Mouse (Mus musculus): ENCODE data around the gene Rpl27a. TPM values are rescaled to one million over a fixed set of nuclear protein-coding genes. Genes with fewer than 3 reads are reported as not detected.

The Rpl27a gene
- polyA plus RNA-seq, 1 experiment from 2014 or later, result 168 TPM

- no peak overlapping the region for H3K4me2 ChIP-seq (replicated peaks; ENCODE audit: low read depth, low read length)
- H3K36me3 ChIP-seq (ENCODE audit: control insufficient read depth, insufficient read depth, low read length), result peaks cover 31% of the 10 kb centered on the region
- H3K27ac ChIP-seq (ENCODE audit: low read length), result peak overlapping the region; percentile 4; the same call in 1 of the 2 replicates
- H3K27me3 ChIP-seq (ENCODE audit: control insufficient read depth, insufficient read depth, low read length), result no peaks in the 10 kb centered on the region
- H3K9me3 ChIP-seq (ENCODE audit: control insufficient read depth, low read depth, low read length), result no peaks in the 10 kb centered on the region
- WGBS, result 82% methylated on average over 10 of the region's 10 CpGs
- H3K9ac ChIP-seq (replicated peaks; ENCODE audit: low read depth, low read length), result no peak overlapping the region
- ATAC-seq (ENCODE audit: insufficient number of reproducible peaks, insufficient read depth, low FRiP score, low read depth), result no peak
- no peaks in the 10 kb centered on the region; the same call in 1 of the 2 replicates for H3K4me1 ChIP-seq (ENCODE audit: control insufficient read depth, insufficient read depth, low read length)
- no peak overlapping the region for H3K4me3 ChIP-seq (ENCODE audit: low read depth, low read length)
Measured at GRCm38 (mm10) chr7:109541609-109542363, 22.8 kb downstream of the Rpl27a start.

- no peaks in the 10 kb centered on the region for H3K9me3 ChIP-seq (ENCODE audit: control insufficient read depth, low read depth, low read length)
- no peaks in the 10 kb centered on the region for H3K27me3 ChIP-seq (ENCODE audit: control insufficient read depth, insufficient read depth, low read length)
- peak overlapping the region; percentile 4; the same call in 1 of the 2 replicates for H3K27ac ChIP-seq (ENCODE audit: low read length)
- no peak overlapping the region for H3K4me3 ChIP-seq (ENCODE audit: low read depth, low read length)
- peaks cover 31% of the 10 kb centered on the region for H3K36me3 ChIP-seq (ENCODE audit: control insufficient read depth, insufficient read depth, low read length)
- no peaks in the 10 kb centered on the region; the same call in 1 of the 2 replicates for H3K4me1 ChIP-seq (ENCODE audit: control insufficient read depth, insufficient read depth, low read length)
- WGBS, result 86% methylated on average over 3 of the region's 3 CpGs
- no peak overlapping the region for H3K4me2 ChIP-seq (replicated peaks; ENCODE audit: low read depth, low read length)
- H3K9ac ChIP-seq (replicated peaks; ENCODE audit: low read depth, low read length), result no peak overlapping the region
- no peak for ATAC-seq (ENCODE audit: insufficient number of reproducible peaks, insufficient read depth, low FRiP score, low read depth)
Measured at GRCm38 (mm10) chr7:109542364-109542628, 23.3 kb downstream of the Rpl27a start.

GRCm38 (mm10) chr7:109544792-109545191 lies 25.8 kb downstream of the Rpl27a start:
- H3K27ac ChIP-seq (ENCODE audit: low read length), result 0 out of 2 replicates have a peak overlapping the region, but pooled peaks have one; percentile 61
- no peaks in the 10 kb centered on the region; the same call in 1 of the 2 replicates for H3K4me1 ChIP-seq (ENCODE audit: control insufficient read depth, insufficient read depth, low read length)
- 79% methylated on average over 5 of the region's 5 CpGs for WGBS
- no peak overlapping the region for H3K4me3 ChIP-seq (ENCODE audit: low read depth, low read length)
- H3K9me3 ChIP-seq (ENCODE audit: control insufficient read depth, low read depth, low read length), result no peaks in the 10 kb centered on the region
- no peak overlapping the region for H3K9ac ChIP-seq (replicated peaks; ENCODE audit: low read depth, low read length)
- peaks cover 18% of the 10 kb centered on the region for H3K36me3 ChIP-seq (ENCODE audit: control insufficient read depth, insufficient read depth, low read length)
- ATAC-seq (ENCODE audit: insufficient number of reproducible peaks, insufficient read depth, low FRiP score, low read depth), result no peak
- no peak overlapping the region for H3K4me2 ChIP-seq (replicated peaks; ENCODE audit: low read depth, low read length)
- H3K27me3 ChIP-seq (ENCODE audit: control insufficient read depth, insufficient read depth, low read length), result no peaks in the 10 kb centered on the region

- no peak overlapping the region for H3K4me3 ChIP-seq (ENCODE audit: low read depth, low read length)
- H3K9me3 ChIP-seq (ENCODE audit: control insufficient read depth, low read depth, low read length), result no peaks in the 10 kb centered on the region
- 79% methylated on average over 10 of the region's 10 CpGs for WGBS
- no peak overlapping the region for H3K4me2 ChIP-seq (replicated peaks; ENCODE audit: low read depth, low read length)
- peak overlapping the region; percentile 61; the same call in 1 of the 2 replicates for H3K27ac ChIP-seq (ENCODE audit: low read length)
- no peak for ATAC-seq (ENCODE audit: insufficient number of reproducible peaks, insufficient read depth, low FRiP score, low read depth)
- H3K4me1 ChIP-seq (ENCODE audit: control insufficient read depth, insufficient read depth, low read length), result no peaks in the 10 kb centered on the region; the same call in 1 of the 2 replicates
- no peaks in the 10 kb centered on the region for H3K27me3 ChIP-seq (ENCODE audit: control insufficient read depth, insufficient read depth, low read length)
- no peak overlapping the region for H3K9ac ChIP-seq (replicated peaks; ENCODE audit: low read depth, low read length)
- peaks cover 14% of the 10 kb centered on the region for H3K36me3 ChIP-seq (ENCODE audit: control insufficient read depth, insufficient read depth, low read length)
Measured at GRCm38 (mm10) chr7:109545255-109545993, 26.5 kb downstream of the Rpl27a start.

- no peak overlapping the region for H3K4me2 ChIP-seq (replicated peaks; ENCODE audit: low read depth, low read length)
- no peak overlapping the region for H3K4me3 ChIP-seq (ENCODE audit: low read depth, low read length)
- H3K9me3 ChIP-seq (ENCODE audit: control insufficient read depth, low read depth, low read length), result no peaks in the 10 kb centered on the region
- H3K27ac ChIP-seq (ENCODE audit: low read length), result no peak overlapping the region
- ATAC-seq (ENCODE audit: insufficient number of reproducible peaks, insufficient read depth, low FRiP score, low read depth), result no peak
- peaks cover 19% of the 10 kb centered on the region for H3K36me3 ChIP-seq (ENCODE audit: control insufficient read depth, insufficient read depth, low read length)
- H3K4me1 ChIP-seq (ENCODE audit: control insufficient read depth, insufficient read depth, low read length), result no peaks in the 10 kb centered on the region; the same call in 1 of the 2 replicates
- H3K9ac ChIP-seq (replicated peaks; ENCODE audit: low read depth, low read length), result no peak overlapping the region
- no peaks in the 10 kb centered on the region for H3K27me3 ChIP-seq (ENCODE audit: control insufficient read depth, insufficient read depth, low read length)
- 86% methylated on average over 2 of the region's 2 CpGs for WGBS
Measured at GRCm38 (mm10) chr7:109546186-109546585, 27.2 kb downstream of the Rpl27a start.

- Histone ChIP-seq H3K4me1 (ENCODE audit: control insufficient read depth, insufficient read depth, low read length) (no peaks in the 10 kb centered on the region; the same call in 1 of the 2 replicates), H3K27me3 (ENCODE audit: control insufficient read depth, insufficient read depth, low read length) (no peaks in the 10 kb centered on the region), H3K9ac (replicated peaks; ENCODE audit: low read depth, low read length) (no peak overlapping the region), H3K36me3 (ENCODE audit: control insufficient read depth, insufficient read depth, low read length) (peaks cover 19% of the 10 kb centered on the region), H3K4me2 (replicated peaks; ENCODE audit: low read depth, low read length) (no peak overlapping the region), H3K4me3 (ENCODE audit: low read depth, low read length) (no peak overlapping the region), H3K9me3 (ENCODE audit: control insufficient read depth, low read depth, low read length) (no peaks in the 10 kb centered on the region), H3K27ac (ENCODE audit: low read length) (no peak overlapping the region)
- WGBS, result 90% methylated on average over 5 of the region's 5 CpGs
- no peak for ATAC-seq (ENCODE audit: insufficient number of reproducible peaks, insufficient read depth, low FRiP score, low read depth)
Measured at GRCm38 (mm10) chr7:109546726-109547125, 27.8 kb downstream of the Rpl27a start.

- Histone ChIP-seq H3K9ac (replicated peaks; ENCODE audit: low read depth, low read length) (no peak overlapping the region), H3K27ac (ENCODE audit: low read length) (peak overlapping the region; percentile 12; the same call in 1 of the 2 replicates), H3K4me2 (replicated peaks; ENCODE audit: low read depth, low read length) (no peak overlapping the region), H3K4me1 (ENCODE audit: control insufficient read depth, insufficient read depth, low read length) (peaks cover 33% of the 10 kb centered on the region), H3K36me3 (ENCODE audit: control insufficient read depth, insufficient read depth, low read length) (peaks cover 11% of the 10 kb centered on the region; the same call in 1 of the 2 replicates), H3K9me3 (ENCODE audit: control insufficient read depth, low read depth, low read length) (no peaks in the 10 kb centered on the region), H3K4me3 (ENCODE audit: low read depth, low read length) (no peak overlapping the region), H3K27me3 (ENCODE audit: control insufficient read depth, insufficient read depth, low read length) (no peaks in the 10 kb centered on the region)
- peak; percentile 59; the same call in 1 of the 2 replicates for ATAC-seq (ENCODE audit: insufficient number of reproducible peaks, insufficient read depth, low FRiP score, low read depth)
- WGBS, result 33% methylated on average over 6 of the region's 6 CpGs
Measured at GRCm38 (mm10) chr7:109559536-109559935, 40.6 kb downstream of the Rpl27a start.

GRCm38 (mm10) chr7:109561466-109562153 lies 42.7 kb downstream of the Rpl27a start:
- Histone ChIP-seq H3K4me3 (ENCODE audit: low read depth, low read length) (no peak overlapping the region), H3K9me3 (ENCODE audit: control insufficient read depth, low read depth, low read length) (no peaks in the 10 kb centered on the region), H3K4me2 (replicated peaks; ENCODE audit: low read depth, low read length) (peak overlapping the region; percentile 10; the same call in 1 of the 2 replicates), H3K4me1 (ENCODE audit: control insufficient read depth, insufficient read depth, low read length) (peaks cover 33% of the 10 kb centered on the region), H3K9ac (replicated peaks; ENCODE audit: low read depth, low read length) (no peak overlapping the region), H3K27me3 (ENCODE audit: control insufficient read depth, insufficient read depth, low read length) (no peaks in the 10 kb centered on the region), H3K27ac (ENCODE audit: low read length) (peak overlapping the region; percentile 80; the same call in 1 of the 2 replicates), H3K36me3 (ENCODE audit: control insufficient read depth, insufficient read depth, low read length) (0 out of 2 replicates have a peak, but pooled peaks cover 1% of the 10 kb centered on the region)
- no peak for ATAC-seq (ENCODE audit: insufficient number of reproducible peaks, insufficient read depth, low FRiP score, low read depth)
- WGBS, result 32% methylated on average over 8 of the region's 8 CpGs
